Mouse (Mus musculus) T-helper 17 cell (primary cell): ENCODE measurements around the gene Ap4s1.

ENCODE experiments used
- in situ Hi-C, 2 experiments: fragments of 300-600 bp; cut with MboI, MseI; formaldehyde crosslinking; loops; 1 replicate in 1 of 2; 2 replicates in 1 of 2; pipeline ENCODE4 v1.15.1; 2025; ENCODE audit warnings: high pct_unique_total_duplicates in 2 of 2

Gene Ap4s1

GRCm38 (mm10) chr12:51701723-51702122, 10.9 kb downstream of the Ap4s1 start:
- in situ Hi-C loops: loop anchor here in 1 of 2 experiments (25.0 kb wide), 1 partner anchor 1586 kb away; no protein-coding TSS in a partner anchor

DNA sequence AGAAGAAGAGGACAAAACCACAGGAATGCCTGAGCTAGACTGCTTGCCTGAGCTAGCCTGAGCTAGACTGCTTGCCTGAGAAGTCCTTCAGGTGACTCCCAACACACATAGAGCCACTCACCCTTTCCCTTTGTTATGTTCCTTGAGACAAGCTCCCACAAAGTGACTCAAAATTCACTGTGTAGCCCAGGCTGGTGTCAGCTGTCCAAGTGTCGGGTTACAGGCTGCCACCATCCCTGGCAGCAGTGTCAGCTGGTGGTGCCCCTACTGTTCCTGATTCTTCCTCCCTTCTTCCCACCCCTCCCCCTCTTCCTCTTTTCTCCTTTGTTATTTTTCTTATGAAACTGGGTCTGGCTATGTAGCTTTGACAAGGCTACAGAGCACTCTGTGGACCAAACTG, 13.0 kb downstream of the Ap4s1 start:
- in situ Hi-C loops: loop anchor here in 1 of 2 experiments (25.0 kb wide), 1 partner anchor 1583 kb away; no protein-coding TSS in a partner anchor

- in situ Hi-C loops: loop anchor here in 1 of 2 experiments (25.0 kb wide), 1 partner anchor 1583 kb away; no protein-coding TSS in a partner anchor
Observed at GRCm38 (mm10) chr12:51704572-51704971, 13.7 kb downstream of the Ap4s1 start.

- in situ Hi-C loops: loop anchor here in 1 of 2 experiments (25.0 kb wide), 1 partner anchor 1582 kb away; no protein-coding TSS in a partner anchor
Observed at GRCm38 (mm10) chr12:51705778-51706177, 14.9 kb downstream of the Ap4s1 start.

GRCm38 (mm10) chr12:51706673-51707235, 15.9 kb downstream of the Ap4s1 start:
- in situ Hi-C loops: loop anchor here in 1 of 2 experiments (25.0 kb wide), 1 partner anchor 1581 kb away; no protein-coding TSS in a partner anchor

- in situ Hi-C loops: loop anchor here in 1 of 2 experiments (25.0 kb wide), 1 partner anchor 1578 kb away; no protein-coding TSS in a partner anchor
Observed at GRCm38 (mm10) chr12:51708941-51709686, 18.3 kb downstream of the Ap4s1 start.

- in situ Hi-C loops: loop anchor here in 1 of 2 experiments (25.0 kb wide), 1 partner anchor 1578 kb away; no protein-coding TSS in a partner anchor
Observed at GRCm38 (mm10) chr12:51709741-51710140, 18.9 kb downstream of the Ap4s1 start.

DNA sequence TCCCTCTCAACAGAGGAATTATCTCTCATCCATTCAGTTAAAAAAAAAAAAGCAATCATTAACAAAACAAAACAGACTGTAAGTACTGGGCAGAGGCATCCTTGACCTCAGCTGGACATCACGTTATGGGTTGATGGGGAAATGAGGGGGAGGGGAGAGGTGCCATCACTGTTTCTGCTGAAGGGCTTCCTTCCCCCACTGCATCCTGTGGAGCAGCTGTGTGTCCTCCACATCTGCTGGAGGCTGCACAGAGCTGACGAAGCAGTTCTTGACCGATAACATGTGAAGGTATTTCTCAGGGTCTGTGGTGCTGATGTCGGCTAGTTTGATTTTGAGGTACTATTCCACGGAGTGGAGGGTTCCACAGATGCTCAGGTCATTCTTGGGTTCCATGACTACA, 19.3 kb downstream of the Ap4s1 start:
- in situ Hi-C loops: loop anchor here in 1 of 2 experiments (25.0 kb wide), 1 partner anchor 1577 kb away; no protein-coding TSS in a partner anchor

DNA sequence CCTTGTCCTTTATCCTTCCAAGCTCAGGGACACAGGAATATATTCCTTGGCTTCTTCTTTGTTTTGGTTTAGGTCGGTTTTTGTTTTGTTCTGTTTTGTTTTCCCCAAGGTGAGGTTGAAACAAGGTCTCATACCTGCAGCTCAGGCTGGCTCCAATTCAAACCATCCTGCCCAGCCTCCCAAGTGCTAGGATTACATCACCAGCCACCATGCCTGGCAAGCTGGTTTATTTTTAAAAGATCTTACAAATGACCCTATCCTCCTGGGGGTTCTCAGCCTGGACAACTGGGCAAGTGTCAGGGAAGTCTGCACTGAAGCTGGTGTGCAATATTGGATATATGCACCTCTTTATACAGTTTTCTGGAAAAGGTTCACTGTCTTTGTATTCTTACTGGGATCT, 21.9 kb downstream of the Ap4s1 start:
- in situ Hi-C loops: loop anchor here in 1 of 2 experiments (25.0 kb wide), 1 partner anchor 1575 kb away; no protein-coding TSS in a partner anchor

- in situ Hi-C loops: loop anchor here in 1 of 2 experiments (25.0 kb wide), 1 partner anchor 1569 kb away; no protein-coding TSS in a partner anchor
Observed at GRCm38 (mm10) chr12:51718617-51719016, 27.8 kb downstream of the Ap4s1 start.

DNA sequence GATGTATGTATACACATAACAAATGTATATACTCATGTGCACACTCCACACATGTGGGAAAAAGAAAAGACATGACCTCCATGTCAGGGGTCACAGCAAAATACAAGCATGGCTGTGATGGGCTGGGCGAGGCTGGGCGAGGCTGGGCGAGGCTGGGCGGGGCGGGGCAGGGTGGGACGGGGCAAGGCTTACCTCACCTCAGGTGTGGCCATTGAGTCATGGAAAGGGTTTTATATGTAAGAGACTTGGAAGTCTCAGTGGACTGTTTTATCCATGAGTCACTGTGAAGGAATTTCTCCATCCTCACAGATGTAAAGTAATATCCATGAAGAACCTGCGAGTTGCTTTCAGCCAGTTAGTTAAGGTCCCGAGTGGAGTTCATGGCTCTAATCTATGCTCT, 31.0 kb downstream of the Ap4s1 start:
- in situ Hi-C loops: loop anchor here in 1 of 2 experiments (25.0 kb wide), 1 partner anchor 1565 kb away; no protein-coding TSS in a partner anchor

DNA sequence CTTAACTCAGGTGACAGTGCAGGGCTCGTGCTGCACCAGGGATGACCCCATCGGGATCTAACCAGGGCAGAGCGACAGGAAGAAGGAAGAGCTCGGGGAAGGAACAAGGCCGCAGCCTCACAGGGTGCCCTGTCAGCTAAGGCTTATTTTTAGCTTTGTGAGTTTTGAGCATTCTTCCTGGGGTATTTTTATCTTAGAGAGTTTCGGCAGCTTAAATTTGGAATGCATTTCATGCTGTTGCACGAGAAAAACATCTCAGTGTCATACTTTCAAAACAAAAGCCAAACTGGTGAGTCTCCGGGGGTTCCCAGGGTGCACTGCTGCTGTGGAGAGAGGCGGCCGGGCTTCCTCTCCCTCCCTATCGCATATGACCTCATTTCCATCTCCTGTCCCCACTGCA, 38.2 kb downstream of the Ap4s1 start:
- in situ Hi-C loops: loop anchor here (5.0 to 25.0 kb wide), 2 partner anchors 72 to 317 kb away; no protein-coding TSS in a partner anchor

- in situ Hi-C loops: loop anchor here (5.0 to 25.0 kb wide), 2 partner anchors 73 to 318 kb away; no protein-coding TSS in a partner anchor
Observed at GRCm38 (mm10) chr12:51729827-51730226, 39.0 kb downstream of the Ap4s1 start.

DNA sequence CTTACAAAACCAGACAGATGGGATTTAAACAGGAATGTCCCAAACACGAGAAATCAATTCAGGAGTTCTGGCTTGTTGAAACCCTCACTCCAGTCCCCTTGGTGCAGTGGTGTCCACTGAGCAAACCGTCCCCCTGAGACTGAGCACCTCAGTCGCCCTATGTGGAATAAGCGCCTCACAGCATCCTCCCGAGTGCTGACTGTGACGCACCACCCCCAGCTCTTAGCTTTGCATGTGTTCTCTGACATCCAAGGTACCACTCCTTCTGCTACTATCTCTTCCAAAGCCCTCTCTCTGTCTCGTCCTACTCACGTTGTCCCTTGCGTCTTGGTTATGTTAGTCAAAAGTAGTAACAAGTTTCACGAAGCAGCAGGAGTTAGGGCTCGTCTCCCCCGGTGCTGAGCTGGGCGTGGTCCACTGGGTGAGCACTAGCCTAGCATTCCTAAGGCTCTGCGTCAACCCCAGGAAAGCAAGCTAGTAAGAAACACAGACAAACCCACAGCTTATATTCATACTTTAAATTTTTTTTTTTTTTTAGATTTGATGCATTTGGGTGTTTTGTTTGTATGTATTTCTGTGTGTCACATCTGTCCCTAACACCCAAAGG, 43.9 kb downstream of the Ap4s1 start:
- in situ Hi-C loops: loop anchor here in 1 of 2 experiments (25.0 kb wide), 1 partner anchor 322 kb away; no protein-coding TSS in a partner anchor

DNA sequence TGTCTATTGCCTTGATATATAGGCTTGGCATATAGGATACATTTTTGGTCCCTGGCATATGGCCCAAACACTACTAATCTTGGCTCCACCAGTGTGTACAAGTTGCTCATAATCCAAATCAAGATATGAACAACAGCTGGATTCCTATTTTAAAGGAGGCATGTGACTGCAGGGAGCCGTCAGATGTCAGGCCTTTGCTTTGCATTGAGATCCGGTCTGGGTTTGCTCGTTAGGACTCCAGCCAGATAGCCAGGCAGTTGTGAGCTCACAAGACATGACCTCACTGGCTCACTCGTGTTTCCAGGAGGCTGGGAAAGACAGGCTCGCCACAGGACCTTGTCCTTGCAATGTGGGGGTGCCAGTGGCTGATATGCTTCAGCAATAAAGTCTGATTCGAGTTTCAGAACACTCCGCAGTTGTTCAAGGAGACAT, 45.0 kb downstream of the Ap4s1 start:
- in situ Hi-C loops: loop anchor here in 1 of 2 experiments (25.0 kb wide), 1 partner anchor 324 kb away; no protein-coding TSS in a partner anchor

DNA sequence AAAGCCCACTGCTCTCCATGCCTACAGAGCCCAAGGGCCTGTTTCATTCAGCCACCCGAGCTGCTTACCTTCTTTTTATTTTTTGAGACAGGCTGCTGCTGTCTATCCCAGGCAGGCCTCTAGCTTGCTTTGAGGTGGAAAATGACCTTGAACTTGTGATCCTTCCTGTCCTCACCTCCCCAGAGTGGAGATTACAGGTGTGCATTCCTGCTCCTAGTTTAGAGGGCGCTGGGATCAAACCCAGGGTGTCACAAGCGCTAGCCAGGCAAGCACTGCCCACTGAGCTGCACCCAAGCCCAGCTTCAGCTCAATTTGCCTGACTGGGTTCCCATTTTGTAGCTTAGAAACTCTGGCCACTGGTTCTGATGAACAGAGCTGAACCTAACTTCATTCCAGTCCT, 45.5 kb downstream of the Ap4s1 start:
- in situ Hi-C loops: loop anchor here in 1 of 2 experiments (25.0 kb wide), 1 partner anchor 324 kb away; no protein-coding TSS in a partner anchor

DNA sequence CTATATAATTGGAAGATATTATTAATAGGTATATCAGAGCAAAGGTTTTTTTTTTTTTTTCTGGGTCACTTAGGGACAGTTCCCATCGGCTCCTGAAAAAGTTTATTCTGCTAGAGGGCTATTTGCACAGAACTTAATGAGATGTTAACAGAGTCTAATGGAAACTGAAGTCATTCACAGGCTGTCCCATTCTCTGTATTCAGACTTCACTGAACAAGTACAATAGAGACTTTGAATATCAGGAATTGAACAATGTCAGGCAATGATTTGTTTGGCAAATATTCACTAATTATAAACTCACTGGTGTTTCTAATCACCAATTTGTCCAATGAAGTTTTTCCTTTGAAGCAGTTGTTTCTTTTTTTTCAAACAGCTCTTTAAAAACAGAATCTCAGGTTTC, 46.0 kb downstream of the Ap4s1 start:
- in situ Hi-C loops: loop anchor here in 1 of 2 experiments (25.0 kb wide), 1 partner anchor 325 kb away; no protein-coding TSS in a partner anchor

- in situ Hi-C loops: loop anchor here (5.0 to 25.0 kb wide), 2 partner anchors 69 to 329 kb away; no protein-coding TSS in a partner anchor
Observed at GRCm38 (mm10) chr12:51741690-51742089, 50.9 kb downstream of the Ap4s1 start.

- in situ Hi-C loops: loop anchor here (5.0 to 25.0 kb wide), 3 partner anchors 37 to 333 kb away; no protein-coding TSS in a partner anchor
Observed at GRCm38 (mm10) chr12:51744957-51745356, 54.1 kb downstream of the Ap4s1 start.

- in situ Hi-C loops: loop anchor here in 1 of 2 experiments (5.0 to 25.0 kb wide), 2 partner anchors 35 to 335 kb away; no protein-coding TSS in a partner anchor
Observed at GRCm38 (mm10) chr12:51747348-51747747, 56.5 kb downstream of the Ap4s1 start.
